Mouse (Mus musculus) ovary, adult 18-20 months (tissue): Measurements from ENCODE around the gene Them5.

Experiments
- DNase-seq: peaks from one replicate; pipeline ENCODE4 v3.0.0; 2022; ENCODE audit warnings: low spot score, mixed read lengths

Them5 gene

GRCm38 (mm10) chr3:94341959-94342422 lies at the start of gene Them5:
Gene Them5 (plus strand): TSS chr3:94342099.
- DNase-seq: no peak

- DNase-seq: no peak
These were observed 36.4 kb upstream of the Them5 start for GRCm38 (mm10) chr3:94305457-94305856.

GRCm38 (mm10) chr3:94306975-94307374 lies 34.9 kb upstream of the Them5 start:
- no peak for DNase-seq

- peak; percentile 95 for DNase-seq
These were observed 32.1 kb upstream of the Them5 start, which contains the start of gene Them4 for GRCm38 (mm10) chr3:94309633-94310363. Gene Them4 (plus strand): TSS chr3:94310089.

- DNase-seq: no peak
These were observed 31.4 kb upstream of the Them5 start for GRCm38 (mm10) chr3:94310491-94310890.

GRCm38 (mm10) chr3:94310911-94311310 lies 31.0 kb upstream of the Them5 start:
- DNase-seq: no peak

GRCm38 (mm10) chr3:94311376-94311775 lies 30.5 kb upstream of the Them5 start:
- no peak for DNase-seq

- DNase-seq: no peak
These were observed 13.2 kb upstream of the Them5 start for GRCm38 (mm10) chr3:94328681-94329080.

- no peak for DNase-seq
These were observed 7.5 kb upstream of the Them5 start for GRCm38 (mm10) chr3:94334442-94334841.

GRCm38 (mm10) chr3:94338522-94338921 lies 3.4 kb upstream of the Them5 start:
- DNase-seq: no peak

GRCm38 (mm10) chr3:94342552-94342951 lies 653 bp downstream of the Them5 start:
- DNase-seq: no peak

- no peak for DNase-seq
These were observed 2.3 kb downstream of the Them5 start for GRCm38 (mm10) chr3:94344182-94344581.

GRCm38 (mm10) chr3:94344897-94345296 lies 3.0 kb downstream of the Them5 start:
- DNase-seq: no peak

GRCm38 (mm10) chr3:94348146-94348545 lies 6.2 kb downstream of the Them5 start:
- DNase-seq: no peak

GRCm38 (mm10) chr3:94360812-94361211 lies 18.9 kb downstream of the Them5 start:
- DNase-seq: no peak

- no peak for DNase-seq
These were observed 20.2 kb downstream of the Them5 start, which contains the start of gene C2cd4d for GRCm38 (mm10) chr3:94362138-94362537. Gene C2cd4d (plus strand): TSS chr3:94362438.

GRCm38 (mm10) chr3:94363291-94364153 lies 21.6 kb downstream of the Them5 start:
- DNase-seq: peak; percentile 32

GRCm38 (mm10) chr3:94364154-94364526 lies 22.2 kb downstream of the Them5 start:
- no peak for DNase-seq

- peak; percentile 39 for DNase-seq
These were observed 24.9 kb downstream of the Them5 start for GRCm38 (mm10) chr3:94366761-94367160.

- no peak for DNase-seq
These were observed 25.6 kb downstream of the Them5 start for GRCm38 (mm10) chr3:94367511-94367910.

- DNase-seq: no peak
These were observed 26.7 kb downstream of the Them5 start for GRCm38 (mm10) chr3:94368631-94369030.

GRCm38 (mm10) chr3:94369709-94370108 lies 27.8 kb downstream of the Them5 start:
- peak; percentile 15 for DNase-seq

- peak; percentile 84 for DNase-seq
These were observed 29.7 kb downstream of the Them5 start for GRCm38 (mm10) chr3:94371637-94372036.
